Mouse (Mus musculus): ENCODE results near the gene Sri.

Gene Sri

GRCm38 (mm10) chr5:8111691-8112090, 65.8 kb downstream of the Sri start:
- no peak for DNase-seq (ENCODE audit: low spot score in 2 of 2)

- no peak for DNase-seq (ENCODE audit: low spot score in 2 of 2)
Measured at GRCm38 (mm10) chr5:8112246-8112645, 66.4 kb downstream of the Sri start.

DNA sequence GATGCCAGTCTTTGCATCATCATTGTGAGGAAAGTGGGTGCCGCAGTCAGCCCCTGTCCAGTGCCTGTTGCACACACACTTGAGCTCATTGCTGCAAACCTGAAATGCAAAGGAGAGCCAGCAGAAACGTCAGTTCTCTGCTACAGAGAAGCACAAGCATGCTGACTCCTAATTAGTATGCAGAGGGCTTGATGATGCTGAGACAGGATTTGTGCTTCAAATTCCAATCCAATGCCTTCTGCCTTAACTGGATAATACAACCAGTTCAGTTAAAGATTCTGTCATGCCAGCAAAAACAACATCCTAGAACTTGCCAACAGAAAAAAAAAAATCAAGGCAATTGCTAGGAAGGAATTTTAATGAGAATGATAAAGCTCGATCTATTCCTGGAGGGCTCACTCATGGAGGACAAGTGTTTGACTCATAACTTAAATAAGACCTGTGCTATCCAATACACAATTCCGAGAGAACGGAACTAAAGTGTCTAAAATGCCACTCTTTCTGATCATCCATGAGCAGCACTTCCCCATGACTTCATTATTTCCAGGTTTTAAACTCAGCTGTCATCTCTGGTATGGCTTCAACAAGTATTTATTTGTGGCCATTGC, 70.8 kb downstream of the Sri start:
- no peak for DNase-seq (ENCODE audit: low spot score in 2 of 2)
